Mouse (Mus musculus): ENCODE data around the gene Pcolce.

Pcolce gene

DNA sequence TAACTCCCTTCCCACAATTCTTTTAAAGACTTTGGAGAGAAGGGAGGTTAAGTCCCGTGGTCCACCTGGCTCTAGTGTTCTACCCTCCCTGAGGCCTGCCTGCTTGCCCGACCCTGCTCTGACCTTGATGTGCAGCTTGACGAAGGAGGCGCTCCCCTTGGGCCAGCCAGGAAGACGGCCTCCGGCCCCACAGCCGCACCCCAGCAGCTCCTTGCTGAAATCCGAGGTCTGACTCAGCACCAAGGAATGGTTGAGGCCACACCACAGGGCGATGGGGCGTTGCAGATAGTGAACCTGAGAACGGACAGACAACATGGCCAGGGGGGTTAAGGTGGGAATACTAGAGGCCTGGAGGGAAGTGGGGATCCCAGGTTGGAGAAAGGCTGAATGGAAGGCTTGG, at the start of gene Pcolce:
Gene Pcolce, minus strand, starts transcription at position 235 of the 400 bp plus-strand sequence.
- DNase-seq, result no peak

DNA sequence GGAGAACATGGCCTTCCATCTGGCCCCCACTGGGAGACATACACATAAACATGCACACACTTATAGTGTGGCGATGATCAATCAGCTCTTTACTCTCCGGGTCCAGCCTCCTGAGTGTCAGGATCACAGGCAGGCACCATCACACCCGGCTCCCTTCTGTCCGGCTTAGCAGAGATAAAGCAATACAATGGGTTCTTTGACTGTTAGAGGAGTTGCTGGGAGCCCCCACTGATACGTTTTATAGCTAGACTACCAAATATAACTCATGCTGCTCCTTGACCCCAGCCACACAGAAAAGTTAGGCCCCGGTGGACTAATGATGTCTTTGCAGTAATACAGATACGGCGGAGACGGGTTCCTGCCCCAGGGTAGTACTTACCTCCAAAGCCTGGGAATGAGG, 49.5 kb upstream of the Pcolce start:
- no peak for DNase-seq

DNA sequence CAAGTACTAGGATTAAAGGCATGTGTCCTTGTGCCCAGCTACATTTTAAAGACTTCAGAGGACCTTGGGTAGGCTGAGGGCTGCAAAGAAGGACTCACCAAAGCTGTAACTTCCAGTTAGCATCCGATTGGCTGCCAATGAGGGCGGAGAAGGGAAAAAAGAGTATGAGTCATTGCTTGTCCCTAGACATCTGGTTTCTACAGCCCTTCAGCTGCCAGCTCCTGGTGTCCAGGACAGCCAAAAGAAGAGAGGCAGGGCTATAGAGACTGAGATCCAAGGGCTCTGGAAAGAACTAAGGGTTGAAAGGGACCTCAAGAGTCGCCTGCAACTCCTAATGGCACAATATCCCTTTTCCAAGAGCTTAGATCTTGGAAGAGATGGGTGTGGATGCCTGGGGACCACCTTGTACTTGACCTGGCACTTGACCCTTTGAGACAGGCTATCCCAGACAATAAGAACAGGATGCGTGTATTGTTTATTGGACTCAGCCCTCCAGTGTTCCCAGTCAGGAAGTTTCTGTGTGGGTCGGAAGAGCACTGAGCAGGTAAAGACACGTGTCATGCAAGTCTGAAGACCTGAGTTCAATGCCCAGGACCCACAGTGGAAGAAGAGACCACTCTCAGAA, 46.6 kb upstream of the Pcolce start:
- DNase-seq, result no peak

DNA sequence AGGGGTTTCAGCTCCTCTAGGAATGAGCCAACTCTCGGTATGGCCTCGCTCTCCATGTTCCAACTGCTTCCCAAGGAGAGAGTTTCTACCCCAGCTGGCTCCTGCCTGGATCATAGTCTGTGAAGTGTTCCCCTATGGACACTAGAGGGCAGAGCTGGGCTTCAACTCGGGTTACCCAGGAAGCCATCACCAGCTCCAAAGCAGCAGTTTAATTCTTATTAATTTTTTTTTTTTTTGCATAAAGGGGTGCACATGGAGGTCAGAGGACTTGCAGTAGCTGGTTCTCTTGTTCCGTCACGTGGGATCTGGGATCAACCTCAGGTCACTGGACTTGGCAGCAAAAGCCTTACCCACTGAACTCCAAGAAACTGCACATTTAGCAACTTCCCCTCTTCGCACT, 43.4 kb upstream of the Pcolce start:
- DNase-seq, result peak; percentile 80 to 87

GRCm38 (mm10) chr5:137654746-137655145, 41.2 kb upstream of the Pcolce start:
- DNase-seq, result no peak

GRCm38 (mm10) chr5:137653366-137653765, 39.8 kb upstream of the Pcolce start:
- DNase-seq, result no peak

DNA sequence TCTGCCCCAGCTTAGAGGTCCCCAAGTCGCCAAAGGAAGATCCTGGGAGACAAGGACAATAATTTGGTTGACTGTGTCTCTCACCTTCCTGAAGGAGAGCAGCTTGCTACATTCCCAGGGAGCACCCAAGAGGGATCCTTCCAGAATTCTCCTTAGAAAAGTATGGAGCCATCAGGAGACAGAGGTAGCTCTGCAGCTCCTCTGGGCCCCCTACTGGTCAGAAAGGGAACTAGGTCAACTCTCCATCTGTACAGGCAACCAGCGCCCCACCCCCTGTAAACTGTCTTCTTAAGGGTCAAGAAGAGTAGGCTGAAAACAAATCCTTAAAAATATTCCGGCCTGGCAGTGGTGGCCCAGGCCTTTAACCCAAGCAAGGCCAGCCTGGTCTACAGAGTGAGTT, 38.9 kb upstream of the Pcolce start:
- DNase-seq, result peak; percentile 57 to 73

- no peak for DNase-seq
Observed at GRCm38 (mm10) chr5:137649669-137650571, 36.3 kb upstream of the Pcolce start.

GRCm38 (mm10) chr5:137649251-137649650, 35.7 kb upstream of the Pcolce start:
- DNase-seq, result no peak

DNA sequence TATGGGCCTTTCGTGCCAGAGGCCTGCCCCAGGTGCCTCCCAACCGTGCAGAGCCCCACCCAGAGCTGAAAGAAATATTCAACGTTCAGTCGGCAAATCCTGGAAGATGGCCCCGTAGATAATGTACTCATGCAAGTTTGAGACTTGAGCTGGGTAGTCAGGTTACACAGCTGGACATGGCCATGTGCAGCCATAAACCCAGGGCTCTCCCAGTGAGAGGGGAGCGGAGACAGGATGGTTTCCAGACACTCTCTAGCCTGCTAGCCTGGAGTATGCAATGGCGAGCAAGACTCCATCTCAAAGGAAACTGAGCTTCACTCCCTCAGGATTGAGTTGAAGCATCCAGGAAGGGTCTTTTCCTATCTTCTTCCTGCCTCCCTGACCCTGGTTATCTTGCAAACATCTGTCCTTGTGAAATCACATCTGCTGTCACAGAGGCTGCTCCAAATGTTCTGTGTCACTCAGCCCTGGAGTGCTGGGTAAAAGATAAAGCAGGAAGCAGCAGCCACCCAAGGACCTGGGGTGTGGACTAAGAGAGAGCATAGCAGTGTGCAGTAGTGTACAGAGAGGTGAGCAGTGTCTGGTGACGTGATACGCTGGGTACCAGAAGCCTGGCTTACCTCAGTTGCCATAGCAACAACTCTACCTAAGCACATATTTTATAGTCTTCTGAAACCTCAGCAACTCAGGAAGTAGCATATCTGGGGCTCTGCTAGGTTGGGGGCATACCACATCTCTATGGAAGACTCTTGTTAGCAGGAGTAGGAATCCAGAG, 34.4 kb upstream of the Pcolce start:
- no peak for DNase-seq

- DNase-seq, result peak; percentile 27 to 55
Observed at GRCm38 (mm10) chr5:137645652-137646091, 32.1 kb upstream of the Pcolce start, which contains the start of gene Irs3. TSS of gene Irs3 (minus strand) at chr5:137645714.

- DNase-seq, result no peak
Observed at GRCm38 (mm10) chr5:137645091-137645651, 31.6 kb upstream of the Pcolce start.

DNA sequence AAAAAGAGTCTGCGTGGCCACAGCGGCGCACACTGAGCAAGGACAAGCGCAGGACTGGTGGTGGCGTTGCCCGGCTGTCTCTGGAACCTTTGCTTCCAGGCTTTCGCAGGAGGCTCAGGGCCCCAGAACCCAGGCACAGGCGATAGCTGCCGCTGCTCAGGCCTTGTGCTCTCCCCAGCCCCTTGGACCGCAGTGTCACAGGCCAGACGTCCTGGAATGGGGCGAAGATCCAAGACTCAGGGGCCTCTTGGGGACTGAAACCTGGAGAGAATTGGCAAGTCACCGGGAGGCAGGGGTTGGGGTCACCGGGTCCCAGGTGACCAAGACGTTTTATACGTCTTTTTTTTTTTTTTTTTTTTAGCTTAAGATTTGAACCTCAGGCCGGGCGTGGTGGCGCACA, 30.9 kb upstream of the Pcolce start:
- DNase-seq, result no peak

- no peak for DNase-seq
Observed at GRCm38 (mm10) chr5:137642886-137643285, 29.3 kb upstream of the Pcolce start.

- DNase-seq, result peak in 1 of 2 experiments; percentile 39
Observed at GRCm38 (mm10) chr5:137641054-137641453, 27.5 kb upstream of the Pcolce start, which contains the start of gene Sap25. TSS of gene Sap25 (plus strand) at chr5:137641334.

DNA sequence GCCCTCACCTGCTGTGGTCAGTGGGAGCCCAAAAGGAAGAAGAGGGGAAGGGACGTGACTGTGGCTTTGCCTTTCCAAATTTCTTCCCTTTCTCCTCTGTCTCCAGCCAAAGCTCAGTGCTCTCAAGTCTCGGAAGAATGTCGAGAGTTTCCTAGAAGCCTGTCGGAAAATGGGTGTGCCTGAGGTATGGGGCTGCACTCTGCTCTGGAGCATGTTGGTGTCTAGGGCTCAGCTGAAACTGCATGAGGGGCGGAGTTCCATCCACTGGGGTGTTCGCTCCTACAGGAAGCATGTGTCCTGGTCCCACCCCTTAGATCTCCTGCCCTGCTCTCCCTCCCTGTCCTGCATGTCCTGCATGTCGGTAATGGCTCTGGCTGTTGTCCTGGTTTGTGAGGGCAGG, 25.9 kb upstream of the Pcolce start:
- no peak for DNase-seq

DNA sequence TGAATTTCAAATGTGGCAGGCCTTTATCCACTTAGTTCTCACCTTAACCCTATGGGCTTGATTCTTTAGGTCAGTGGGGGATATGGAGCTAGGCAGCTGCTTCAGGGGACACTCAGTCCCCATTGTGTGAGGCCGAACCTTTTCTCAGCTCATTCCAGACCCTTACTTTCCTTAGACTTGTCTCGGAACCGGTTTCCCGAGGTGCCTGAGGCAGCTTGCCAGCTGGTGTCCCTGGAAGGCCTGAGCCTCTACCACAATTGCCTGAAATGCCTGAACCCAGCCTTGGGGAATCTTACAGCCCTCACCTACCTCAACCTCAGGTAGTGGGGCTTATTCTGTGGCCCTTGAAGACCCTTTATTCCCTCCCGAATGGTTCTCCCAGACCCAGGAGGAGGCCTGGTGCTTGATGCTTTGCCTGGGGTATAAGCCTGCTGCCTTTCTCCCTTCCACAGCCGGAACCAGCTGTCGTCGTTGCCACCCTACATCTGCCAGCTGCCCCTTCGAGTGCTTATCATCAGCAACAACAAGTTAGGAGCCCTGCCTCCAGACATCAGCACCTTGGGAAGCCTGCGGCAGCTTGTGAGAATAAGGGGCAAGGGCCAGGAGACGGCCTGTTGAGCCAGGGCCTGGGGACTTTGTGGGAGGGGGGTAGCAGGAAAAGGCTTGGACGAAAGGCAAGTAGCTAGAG, 20.0 kb upstream of the Pcolce start:
- DNase-seq, result no peak

GRCm38 (mm10) chr5:137631591-137631990, 18.0 kb upstream of the Pcolce start:
- no peak for DNase-seq

DNA sequence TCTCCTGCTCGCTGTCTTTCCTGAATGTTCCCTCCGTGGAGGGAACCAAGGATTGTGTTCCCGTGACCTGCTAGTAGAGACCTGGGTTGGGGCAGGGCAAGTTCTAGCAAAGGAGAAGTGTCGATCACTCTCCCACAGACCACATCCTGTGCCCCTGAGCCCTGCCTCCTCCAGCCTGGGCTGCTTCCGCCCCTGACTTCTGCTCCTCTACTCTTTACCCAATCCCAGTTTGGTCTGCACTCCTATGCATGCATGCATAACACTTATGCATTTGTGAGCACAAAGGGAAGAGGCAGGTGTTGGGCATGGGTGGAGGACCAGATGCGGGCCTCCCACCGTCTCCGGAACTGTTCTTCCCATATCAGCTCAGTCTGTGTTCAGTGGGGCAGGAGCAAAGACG, 17.6 kb upstream of the Pcolce start:
- DNase-seq, result peak in 1 of 2 experiments; percentile 32

DNA sequence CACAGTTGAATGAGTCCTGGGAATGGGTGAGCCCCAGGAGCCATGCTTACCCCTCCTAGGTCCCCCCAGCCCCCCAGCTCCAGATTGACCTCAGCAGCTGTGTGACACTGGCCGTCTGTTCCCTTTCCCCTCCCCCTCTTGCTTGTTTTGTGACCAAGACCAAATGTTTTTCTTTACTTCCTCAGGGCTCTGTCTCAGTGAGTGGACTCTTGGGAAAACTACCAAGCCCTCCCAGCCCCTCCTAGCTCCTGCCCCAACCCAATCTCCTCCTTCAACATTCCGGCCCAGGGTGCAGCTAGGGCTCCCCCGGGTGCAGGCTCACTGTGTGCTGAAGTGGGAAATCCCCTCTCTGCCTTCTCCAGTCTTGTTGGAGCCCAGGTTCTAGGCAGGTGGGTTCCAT, 17.0 kb upstream of the Pcolce start:
- DNase-seq, result peak; percentile 45 to 72

GRCm38 (mm10) chr5:137629906-137630545, 16.4 kb upstream of the Pcolce start:
- peak; percentile 68 to 83 for DNase-seq

DNA sequence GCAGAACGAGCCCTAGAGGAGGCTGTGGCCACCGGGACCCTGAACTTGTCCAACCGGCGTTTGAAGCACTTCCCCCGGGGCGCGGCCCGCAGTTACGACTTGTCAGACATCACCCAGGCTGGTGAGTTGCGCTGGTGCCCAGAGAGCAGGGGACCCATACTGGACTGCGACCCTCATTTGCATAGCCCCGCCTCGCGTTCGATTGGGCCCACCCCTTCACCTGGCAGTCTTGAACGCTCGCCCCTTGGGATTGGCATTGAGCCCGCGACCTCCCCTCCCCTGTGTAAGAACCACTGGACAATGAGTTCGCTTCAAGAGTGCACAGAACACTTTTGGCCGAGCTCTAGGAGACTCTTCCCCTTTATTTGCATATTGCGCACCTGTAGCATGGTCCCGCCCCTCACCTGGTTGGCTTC, 15.7 kb upstream of the Pcolce start:
- DNase-seq, result peak; percentile 81 to 83

All from kidney, adult 8-10 months (tissue).